Mouse (Mus musculus) testis, postnatal 14 days (tissue): ENCODE measurements at regions not wholly inside any gene's neighbourhood (a gene's known extent, or its start where the extent isn't known, plus 50 kb on each side); places are given as distances from the start of the nearest gene placed in this dataset.
"Not testable (repeated sequence)": the region's sequence is repeated elsewhere in the genome, so short reads cannot be mapped to it uniquely, and the experiment has no call there.

ENCODE experiments used
- DNase-seq: peaks from one replicate; pipeline ENCODE4 v3.0.0; 2021; ENCODE audit warnings: low spot score

DNA sequence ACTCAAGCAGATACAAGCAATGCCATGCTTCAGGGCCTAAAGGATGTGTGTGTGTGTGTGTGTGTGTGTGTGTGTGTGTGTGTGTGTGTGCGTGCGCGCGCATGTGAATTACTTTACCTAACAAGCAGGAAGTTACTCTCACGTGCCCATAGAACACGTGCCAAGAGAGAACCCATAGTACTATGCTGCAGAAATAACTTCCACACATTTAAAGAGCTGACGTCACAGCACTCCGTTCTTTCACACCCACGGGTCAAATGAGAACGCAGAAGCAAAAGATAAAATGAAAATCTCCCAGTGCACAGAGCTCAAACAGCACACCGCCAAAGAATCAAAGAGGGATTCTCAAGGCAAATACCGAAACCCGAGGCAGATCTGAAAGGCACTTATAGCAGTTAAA, 195.9 kb downstream of the Unc5cl start:
- no peak for DNase-seq

DNA sequence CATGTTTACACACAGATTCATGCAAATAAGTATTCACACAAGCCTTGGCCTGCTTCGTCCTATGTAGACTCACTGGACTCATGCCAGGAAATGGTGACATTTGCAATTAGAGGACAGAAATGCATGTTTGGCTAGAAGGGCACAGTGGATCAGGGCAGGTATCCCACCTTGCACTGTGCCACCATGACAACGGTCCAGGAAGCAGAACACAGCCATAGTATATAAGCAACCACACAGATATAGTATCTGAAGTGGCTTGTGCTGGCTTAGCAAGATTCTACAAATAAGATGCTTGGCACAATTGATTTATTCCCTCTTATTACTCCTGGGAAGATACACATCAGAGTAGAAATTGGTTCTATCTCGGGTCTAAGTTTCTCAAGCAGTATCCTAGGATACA, 218.0 kb downstream of the Unc5cl start:
- no peak for DNase-seq

DNA sequence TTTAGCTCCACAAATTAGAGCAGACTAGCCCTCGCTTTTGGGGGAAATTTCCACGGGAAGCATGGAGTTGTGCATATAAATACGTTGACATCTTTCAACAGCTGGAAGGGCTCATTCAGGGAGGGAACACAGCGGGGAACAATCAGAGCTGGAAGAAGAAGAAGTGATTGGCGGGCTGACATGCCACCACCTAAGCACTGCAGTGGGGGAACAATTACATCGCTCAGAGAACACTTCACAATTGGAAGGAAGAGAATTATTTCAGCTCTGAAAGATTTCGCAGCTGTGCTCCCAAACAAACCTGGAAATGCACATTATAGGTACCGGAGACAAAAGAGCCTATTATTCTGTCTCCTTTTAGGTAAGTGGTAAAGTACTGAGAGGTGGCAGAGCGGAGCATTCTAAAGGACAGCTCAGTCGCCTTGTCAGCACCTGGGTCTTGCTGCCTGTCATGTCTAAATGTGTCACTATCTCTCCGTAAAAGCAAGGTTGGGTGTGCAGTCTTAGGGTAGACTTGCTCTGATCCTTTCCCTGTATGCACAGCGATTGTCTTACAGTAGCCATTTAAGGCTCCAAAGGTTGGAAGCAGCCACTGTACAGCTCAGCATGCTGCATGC, 223.6 kb downstream of the Unc5cl start:
- no peak for DNase-seq

DNA sequence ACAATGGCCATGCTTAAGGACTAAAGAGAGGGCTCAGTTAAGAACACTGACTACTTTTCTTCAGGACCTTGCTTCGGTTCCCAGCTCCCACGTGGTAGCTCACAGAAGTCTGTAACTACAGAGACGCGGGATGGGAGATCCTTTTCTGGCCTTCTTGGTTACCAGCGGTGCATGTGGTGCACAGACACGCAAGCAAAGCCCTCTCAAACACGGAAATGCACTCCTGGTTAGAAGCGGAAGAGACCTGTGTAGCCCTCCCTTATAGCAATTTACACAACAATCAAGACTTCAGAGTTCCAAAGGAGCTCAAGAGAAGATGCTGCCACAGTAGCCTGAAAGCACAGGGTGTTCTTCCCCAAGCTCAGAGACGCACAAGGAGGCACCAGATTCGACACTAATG, 225.6 kb downstream of the Unc5cl start:
- no peak for DNase-seq

DNA sequence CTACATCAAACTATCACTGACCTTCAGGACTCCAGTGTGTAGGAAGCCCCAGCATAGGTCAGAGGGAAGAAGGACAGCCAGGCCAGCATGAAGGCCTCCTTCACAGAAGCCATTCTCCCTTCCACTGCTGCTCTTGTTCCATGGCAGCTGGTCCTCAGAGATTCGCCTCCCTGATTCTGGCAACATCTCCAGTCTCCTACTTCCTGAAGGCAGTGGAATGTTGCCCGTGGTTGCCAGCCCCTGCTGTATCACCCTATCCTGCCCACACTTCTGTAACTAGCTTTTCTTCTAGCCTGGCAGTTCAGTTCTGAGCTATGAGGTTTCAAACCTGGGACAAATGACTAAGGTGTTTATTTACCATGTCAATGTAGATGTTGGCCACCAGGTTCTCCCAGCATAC, 234.2 kb downstream of the Unc5cl start:
- no peak for DNase-seq

DNA sequence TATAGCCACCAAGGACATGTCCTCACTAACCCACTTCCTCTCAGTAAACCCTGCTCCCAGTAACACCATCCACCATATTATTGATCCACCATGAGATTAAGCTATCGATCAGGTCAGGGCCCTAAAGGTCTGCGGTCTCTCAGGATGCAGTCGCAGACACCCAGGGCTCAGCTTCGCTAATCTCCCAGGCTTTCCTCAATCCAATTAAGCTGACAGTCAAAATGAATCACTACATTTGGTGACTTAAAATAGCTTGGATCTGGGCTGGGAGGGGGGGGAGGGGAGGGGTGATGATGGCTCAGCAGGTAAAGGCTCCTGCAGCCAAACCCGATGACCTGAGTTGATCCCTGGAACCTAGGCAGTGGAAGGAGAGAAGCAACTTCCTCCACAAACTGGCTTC, 233.7 kb upstream of the Lrfn2 start:
- DNase-seq: no peak

DNA sequence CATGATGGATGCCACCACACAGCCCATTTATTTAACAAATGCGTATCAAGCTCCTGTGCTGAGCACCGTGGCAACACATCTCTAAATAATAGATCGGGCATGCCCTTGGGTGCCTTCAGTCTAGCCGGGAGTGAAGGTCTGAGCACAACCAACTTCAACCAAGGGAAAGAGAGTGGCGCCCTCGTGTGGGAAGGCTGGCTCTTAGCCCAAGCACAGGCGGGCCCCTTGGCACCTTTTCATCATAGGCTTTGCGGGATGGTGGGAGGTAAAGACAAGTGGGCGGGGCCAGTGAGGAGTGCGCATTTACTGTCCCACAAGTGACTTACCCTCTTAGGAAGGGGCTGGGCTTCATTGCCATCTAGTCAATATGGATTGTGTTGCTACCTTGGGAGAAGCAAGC, 231.6 kb upstream of the Lrfn2 start:
- no peak for DNase-seq

DNA sequence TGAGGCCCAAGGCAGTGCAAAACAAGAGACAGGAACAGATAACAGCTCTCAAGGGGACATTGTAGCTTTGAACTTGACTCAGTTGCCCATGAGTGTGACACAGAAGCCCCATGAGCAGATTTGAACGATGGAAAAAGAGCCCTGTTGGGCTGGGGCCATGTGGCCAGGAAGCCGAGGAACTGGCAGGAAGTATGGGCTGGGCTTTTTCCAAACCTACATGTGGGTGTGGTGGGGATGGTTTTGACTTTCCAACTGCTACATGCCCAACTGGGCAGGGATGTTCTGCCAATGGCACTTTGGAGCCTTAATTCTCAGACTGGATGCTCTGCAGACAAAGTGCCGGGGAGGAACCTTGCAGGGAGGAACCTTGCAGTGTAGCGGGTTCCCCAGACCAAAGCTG, 211.7 kb upstream of the Lrfn2 start:
- no peak for DNase-seq

DNA sequence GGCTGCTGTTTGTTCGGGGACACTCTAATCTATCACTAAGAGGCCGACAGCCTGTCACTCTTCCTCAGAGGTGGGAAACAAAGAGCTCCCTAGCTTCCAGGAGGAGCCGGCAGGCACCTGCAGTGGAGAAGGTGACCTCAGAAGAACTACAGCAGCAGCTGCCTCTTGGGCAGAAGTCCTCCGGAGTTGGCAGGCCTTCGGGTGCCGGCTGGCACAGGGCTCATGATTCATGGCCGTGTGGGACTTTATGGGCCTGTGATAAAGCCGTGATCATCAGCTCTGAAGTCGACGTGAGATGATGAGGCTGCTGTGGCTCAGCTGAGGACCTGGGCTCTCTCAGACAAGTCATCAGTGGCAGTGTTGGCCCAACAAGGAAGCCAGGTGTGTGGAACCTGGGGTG, 208.9 kb upstream of the Lrfn2 start:
- no peak for DNase-seq

DNA sequence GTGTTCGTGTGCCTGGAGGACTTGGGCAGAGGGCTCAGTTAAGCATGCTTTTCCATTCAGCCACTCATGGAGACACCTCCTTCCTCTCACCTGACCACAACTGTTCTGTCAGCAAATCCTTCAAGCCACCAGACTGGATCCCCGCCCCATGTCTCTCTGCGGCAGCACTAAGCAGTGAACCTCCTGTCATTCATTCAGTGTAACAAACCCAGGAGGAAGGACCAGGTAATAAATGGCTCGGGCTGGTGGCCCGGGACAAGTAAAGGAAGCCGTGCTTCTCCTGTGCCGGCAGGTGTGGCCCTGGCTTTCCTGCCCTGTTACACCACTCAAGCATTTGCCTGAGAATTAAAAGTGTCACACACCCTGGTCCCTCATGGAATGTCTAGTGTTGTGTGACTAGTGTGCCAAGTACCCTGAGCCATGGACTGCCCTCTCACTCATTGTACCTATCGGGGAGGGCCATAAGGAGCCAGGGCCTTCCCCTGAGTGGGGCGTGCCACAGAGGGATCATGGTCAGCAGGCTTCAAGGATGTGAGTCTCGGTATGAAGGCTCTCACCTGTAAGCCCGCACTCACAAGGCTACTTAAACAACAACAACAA, 207.6 kb upstream of the Lrfn2 start:
- DNase-seq: no peak

DNA sequence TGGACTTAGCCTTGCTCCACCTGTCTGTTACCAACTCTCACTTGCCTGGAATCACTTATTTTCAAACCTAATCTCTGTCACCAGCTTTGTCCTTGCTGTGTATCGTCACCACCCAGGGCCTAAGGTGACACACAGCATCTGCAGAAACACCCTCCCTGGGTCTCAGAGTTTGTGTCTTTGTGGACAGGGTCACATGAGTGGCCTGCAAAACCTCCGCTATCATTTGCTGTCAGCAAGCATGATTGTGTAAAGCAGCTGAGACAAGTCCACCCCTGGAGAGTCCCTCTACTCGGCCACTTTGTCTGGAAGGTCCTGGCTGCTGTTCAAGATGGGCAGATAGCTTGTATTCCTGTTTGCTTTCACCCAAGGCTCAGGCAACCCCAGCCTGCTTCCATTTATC, 205.7 kb upstream of the Lrfn2 start:
- no peak for DNase-seq

DNA sequence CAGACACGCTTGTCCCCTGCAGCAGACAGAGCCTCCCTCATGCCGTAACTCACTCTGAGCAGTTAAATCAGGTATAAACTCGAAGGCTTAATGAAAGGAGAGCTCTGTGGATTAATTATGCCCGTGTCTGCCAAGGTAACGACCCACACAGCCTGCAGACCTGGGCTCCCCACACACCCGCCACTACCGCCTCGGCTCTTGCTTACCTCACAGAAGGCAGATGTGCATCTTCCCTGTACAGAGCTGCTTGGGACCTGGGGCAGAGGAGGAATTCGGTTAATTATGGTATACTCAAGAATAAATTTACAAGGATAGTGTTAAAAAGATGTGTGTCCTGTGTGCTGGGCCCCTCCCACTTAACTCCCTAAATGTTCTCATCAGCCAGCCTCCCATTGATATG, 198.4 kb upstream of the Lrfn2 start:
- no peak for DNase-seq

DNA sequence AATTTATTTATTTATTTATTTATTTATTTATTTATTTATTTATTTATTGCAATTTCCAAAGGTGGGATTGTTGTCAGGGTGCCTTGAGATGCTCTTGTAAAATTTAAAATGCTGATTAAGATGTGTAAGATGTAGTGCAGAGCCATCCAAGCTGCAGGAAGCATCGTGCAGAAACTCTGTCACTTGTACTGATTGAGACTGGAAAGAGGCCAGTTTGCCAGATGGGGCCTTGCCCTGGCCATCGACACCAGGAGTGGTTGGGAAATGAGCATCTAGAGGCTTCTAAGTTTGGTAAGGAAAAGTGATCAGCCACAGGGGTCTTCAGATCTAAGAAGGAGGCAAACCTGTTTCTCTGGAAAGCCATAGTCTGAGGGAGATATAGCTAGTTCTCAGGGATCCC, 195.0 kb upstream of the Lrfn2 start:
- DNase-seq: not testable (repeated sequence)

DNA sequence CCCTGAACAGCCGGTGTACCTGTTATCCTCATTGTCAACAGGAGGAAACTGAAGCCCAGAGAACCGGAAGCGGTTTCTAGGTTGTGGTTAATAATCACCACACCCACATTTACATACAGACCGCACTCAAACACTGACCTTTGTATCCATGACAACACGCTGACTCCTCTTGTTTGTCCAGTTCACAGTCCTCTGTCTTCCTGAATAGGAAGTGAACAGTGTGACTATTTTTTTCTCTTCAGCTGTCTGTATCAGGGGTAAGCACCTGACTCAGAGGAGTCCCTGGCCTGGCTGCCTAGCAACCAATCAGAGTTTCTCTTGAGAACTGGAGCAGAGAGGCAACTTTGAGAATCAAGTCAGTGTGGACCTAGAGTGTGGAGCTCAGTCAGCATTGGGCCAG, 193.5 kb upstream of the Lrfn2 start:
- DNase-seq: no peak

DNA sequence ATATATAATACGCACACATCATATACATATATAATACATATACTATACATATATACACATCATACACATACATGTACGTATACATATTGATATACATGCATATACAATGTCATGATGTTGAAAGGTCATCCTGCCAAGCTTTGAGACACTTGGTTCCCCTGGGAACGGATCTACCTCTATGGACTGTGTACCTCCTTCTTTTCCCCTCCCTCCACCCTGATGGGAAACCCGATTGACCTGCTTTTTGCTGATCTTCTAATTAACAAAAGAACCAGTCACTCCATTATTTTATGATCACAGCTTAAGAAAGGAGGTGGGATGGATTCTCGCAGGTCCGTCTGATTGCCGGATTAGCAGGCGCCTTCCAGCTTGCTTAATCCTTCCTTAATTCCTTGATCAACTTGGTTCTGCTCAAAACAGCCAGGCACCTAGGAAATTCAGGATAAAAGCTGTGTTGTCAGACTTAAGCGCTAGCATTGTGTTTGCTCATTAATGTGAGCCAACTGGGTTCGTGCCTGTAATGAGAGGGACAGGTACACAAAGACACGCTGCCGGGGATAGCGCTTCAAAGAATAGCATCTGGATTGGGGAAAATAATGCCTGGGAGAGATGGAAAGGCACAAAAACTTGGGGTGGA, 189.3 kb upstream of the Lrfn2 start:
- no peak for DNase-seq

DNA sequence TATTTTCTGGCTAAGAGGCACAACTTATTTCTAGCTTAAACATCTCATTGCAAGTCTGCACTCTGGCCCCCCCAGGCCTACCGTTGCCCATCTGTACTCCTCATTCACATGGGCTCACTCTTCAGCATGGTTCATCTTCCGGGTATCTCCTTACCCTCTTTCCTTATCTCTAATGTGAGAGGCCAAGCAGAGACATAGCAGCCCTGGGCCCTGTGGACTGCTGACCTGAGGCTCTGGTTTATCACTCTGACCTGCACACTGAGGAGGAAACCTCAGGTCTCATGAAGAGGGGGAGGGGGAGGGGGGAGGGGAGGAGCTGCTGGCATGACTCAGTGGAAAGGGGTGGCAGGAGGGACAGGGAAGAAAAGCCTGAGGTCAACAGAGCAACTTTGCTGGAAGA, 162.1 kb upstream of the Lrfn2 start:
- DNase-seq: no peak

DNA sequence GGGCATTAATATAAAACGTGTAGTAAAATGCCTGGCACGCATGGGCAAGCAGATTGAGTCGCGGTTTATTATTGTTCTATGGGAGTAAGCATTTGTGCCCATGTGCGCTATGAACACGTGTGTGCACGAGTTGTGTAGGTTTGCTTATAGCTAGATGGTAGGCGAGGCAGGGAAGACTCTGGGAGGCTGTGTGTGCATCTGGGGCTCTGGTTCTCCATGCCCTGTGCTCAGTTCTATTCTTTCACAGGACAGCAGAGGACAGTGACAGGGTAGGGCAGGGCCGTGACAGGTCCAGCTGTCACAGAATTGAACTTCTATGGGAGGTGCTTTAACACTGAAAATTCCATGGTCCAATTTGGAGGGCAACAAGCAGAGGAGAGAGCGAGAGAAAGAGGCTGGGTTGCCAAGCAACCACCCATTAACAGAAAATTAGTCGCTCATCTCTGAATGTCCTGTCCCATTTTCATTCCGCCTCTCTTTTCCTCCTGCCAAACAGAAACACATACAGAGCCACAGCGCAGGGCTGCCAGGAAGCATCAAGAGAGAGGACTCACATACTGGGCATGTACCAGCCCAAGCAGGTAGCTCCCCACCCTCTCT, 160.4 kb upstream of the Lrfn2 start:
- DNase-seq: no peak

DNA sequence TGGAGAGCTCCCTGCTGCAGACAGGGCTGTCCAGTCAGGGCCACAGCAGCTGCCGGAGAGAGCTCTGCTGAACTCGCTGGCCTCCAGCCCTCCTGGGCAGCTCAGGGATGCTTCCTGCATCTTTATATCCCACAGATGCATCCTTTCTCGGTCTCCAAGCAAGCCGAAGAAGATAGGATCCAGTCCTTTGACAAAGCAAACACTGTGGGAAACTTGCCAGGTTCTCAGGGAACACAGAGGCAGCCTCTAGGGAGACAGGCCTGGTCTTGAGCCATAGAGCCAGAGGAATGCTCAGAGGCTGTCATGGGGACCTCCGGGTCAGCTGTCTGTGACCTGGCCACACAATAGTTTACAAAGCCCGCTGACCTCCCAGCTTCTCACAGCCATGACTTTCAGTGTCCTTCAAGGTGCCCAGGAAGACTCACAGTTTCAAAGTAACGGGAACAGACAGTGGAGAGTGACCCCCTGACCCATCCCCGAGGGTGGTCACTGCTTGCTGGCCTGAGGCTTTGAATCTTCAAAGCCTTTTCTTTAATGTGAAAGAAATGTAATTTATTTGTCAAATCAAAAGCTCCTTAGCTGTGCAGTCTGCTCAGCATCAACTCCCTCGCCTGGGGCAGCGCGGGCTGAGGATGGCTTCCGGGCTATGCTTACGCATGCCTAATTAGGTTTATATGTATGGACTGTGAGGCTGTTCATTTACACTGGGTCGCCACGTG, 157.8 kb upstream of the Lrfn2 start:
- no peak for DNase-seq

DNA sequence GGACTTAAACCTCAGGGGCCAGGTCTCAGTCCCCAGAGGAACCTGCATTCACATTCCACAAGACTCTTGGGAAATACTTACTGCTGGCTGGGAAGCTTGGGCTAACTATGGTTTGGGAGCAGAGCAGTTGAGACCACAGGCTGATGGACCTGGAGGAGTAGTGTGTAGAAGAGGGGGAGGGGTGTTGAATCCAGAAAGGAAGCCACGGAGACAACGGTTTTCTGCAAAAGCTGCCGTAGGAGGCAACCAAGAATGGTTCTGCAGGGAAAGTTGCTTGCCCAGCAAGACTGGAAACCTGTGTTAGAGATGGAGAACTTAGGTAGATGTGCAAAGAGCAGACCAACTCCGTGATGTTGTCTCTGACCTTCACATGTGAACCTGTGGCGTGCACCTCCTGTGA, 156.7 kb upstream of the Lrfn2 start:
- no peak for DNase-seq

DNA sequence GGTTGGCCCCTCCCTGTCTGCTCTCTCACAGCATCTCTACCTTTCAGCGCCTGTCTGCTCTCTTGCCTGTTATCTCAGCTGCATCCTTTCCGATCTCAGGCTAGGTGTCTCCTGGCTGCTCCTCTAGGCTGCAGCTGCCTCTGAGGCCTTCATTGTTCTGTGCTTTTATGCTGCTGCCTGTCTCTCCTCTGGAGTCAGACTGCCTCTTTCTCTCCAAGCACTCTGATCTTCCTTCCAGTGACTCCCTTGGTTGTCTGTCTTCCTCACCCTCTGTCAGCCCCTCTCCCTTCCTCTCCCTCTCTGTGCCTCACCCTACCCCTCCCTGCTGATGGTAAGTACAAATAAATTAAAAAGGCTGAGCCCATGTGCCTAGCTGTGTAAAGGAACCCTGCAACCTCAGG, 155.7 kb upstream of the Lrfn2 start:
- no peak for DNase-seq

DNA sequence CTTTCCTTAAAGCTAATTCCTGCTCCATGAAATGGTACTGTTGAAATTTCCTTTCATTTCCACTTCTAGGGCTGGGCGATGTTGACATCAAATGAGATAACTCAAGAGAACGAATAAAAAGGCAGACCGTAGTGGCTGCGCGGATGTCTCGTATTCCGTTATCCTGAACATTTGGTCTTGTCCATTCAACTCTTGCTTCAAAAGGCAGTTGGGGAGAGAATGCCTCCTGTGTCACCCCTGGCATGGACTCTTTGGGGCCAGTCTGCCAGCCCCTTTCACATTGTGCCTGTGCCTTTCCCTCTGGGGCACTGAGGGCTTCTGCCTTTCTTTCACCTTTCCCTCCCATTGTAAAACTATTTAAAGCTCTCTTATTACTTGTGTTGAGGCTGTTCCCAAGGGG, 152.0 kb upstream of the Lrfn2 start:
- no peak for DNase-seq

DNA sequence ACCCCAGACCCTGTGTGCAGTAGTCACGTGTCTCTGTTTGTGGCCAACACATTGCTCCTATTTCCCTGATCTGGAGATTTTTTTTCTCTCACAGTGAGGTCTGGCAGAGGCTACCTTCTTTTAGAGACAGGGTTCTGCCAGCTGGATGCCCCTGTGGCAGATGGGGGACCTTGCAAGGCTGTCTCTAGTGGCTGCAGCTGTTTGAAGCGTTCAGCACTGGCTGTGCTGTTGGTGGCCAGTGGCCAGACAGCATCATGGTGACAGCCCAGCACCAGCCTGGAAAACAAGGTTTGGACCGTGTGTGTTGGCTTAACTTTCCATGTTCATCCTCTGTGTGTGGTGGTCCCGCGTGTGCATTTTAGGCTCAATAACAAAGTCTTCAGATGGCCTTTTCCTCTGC, 147.8 kb upstream of the Lrfn2 start:
- no peak for DNase-seq

DNA sequence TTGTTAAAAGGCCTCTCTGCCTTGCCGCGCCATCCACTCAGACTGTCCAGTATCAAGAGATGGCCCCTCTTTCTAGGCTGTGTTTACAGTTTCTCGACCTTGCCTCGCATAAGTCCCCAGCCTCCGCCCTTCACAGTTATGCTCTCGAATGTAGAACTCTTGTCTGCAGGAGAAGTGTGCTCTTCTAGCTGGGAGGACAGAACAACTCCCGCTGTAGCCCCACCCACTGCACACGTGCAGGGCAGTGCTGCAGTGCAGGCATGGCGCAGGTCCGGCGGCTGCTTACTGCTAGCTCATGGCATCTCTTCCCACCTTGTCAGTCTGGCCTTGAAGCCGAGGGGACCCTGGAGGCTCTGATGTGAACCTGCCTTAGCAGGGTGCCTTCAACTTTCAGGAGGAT, 145.7 kb upstream of the Lrfn2 start:
- DNase-seq: no peak
